Mouse (Mus musculus) central nervous system, embryonic 18 days (tissue): ENCODE measurements around the gene Ccdc151. TPM values are rescaled to one million over a fixed set of nuclear protein-coding genes. Genes with fewer than 3 reads are reported as not detected.

Experiments used
- polyA plus RNA-seq: library from polyadenylated mRNA; depleted of rRNA; stranded (reverse); fragments of >200 nt; gene quantifications from 2 replicates; pipeline ENCODE4 v1.2.3, GENCODE M21; 2012; rRNA removed

Gene Ccdc151
- 6.9 and 8.4 TPM in 2 replicates for polyA plus RNA-seq

GRCm38 (mm10) chr9:22002194-22003162 is at the start of gene Ccdc151, which contains the start of gene Prkcsh:
Gene Ccdc151 (minus strand): TSS chr9:22002634.
Gene Prkcsh (plus strand): TSS chr9:22002806.

DNA sequence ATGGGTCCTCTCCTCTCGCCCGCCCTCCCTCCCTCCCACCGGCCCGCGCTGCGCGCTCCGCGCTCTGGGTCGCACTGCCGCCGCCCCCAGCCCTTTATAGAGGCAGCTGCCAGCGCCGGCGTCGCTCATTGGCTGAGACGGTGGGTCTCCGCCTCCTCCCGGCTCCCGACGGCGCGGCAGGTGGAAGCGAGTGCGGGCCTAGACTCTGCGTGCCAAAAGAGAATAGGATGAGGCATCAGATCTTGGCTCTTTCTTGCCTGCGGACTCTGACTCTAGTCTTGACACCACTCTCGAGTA is 49.5 kb upstream of the Ccdc151 start, which contains the start of gene Elavl3:
Gene Elavl3 (minus strand): TSS at position 66 of the 297 bp plus-strand sequence.

GRCm38 (mm10) chr9:21989230-21990110 is 13.0 kb downstream of the Ccdc151 start, which contains the start of gene Rgl3:
Gene Rgl3 (minus strand): TSS chr9:21989446.

DNA sequence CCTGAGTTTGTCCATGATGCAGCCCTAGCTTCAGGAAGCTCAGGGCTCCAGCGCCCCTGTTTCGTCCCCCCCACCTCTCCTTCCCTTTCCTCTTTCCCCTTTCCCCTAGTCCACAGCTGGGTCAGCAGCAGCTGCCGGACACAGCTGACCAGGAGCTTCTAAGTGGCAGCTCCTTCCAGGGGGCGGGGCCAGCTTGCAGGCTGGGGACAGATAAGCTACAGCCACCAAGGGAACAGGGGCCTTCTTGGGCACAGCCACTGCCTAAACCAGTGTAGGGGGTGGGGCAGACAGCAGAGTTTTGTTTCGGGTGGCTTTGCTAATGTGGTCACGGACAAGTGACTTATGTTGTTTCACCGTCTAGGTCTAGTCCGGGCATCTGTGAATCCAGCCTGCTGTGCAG is 39.0 kb downstream of the Ccdc151 start, which contains the start of gene Epor:
Gene Epor (minus strand): TSS at position 90 of the 400 bp plus-strand sequence.

DNA sequence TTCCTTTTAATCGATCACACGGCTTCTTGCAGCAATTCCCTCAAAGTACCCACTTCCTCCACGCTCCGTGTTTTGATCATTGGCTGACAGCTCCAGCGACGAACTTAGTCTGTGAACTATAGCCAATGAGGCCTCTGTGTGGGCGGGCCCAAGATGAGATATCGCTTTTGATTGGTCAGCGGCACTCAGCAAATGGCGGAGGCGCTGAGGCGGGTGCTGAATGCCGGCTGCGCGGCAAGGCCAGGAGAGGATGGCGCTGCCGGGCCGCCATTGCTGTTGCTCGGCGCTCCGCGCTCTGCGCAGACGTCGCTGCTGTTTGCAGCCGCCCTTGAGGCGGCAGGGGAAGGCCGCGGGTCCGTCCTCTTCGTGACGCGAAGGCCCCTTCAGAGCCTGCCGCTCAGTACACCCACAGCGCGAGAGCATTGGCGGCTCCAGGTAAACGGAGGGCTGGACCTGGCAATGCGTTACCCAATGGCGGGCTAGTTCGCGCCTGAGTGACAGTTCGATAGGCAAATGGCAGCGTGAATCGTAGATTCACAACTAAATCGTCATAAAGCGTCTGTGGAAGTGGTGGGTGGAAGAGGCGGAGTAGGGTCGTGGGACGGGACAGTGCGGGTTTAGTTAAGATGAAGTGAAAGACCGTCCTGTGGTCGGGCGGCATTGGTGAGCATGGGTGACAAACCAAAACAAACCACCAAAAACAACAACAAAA is 46.7 kb downstream of the Ccdc151 start, which contains the start of gene Swsap1:
Gene Swsap1 (plus strand): TSS at position 186 of the 712 bp plus-strand sequence.

Other genes with a start within 250 kb of the Ccdc151 start
- 12.6 and 14.0 TPM in 2 replicates for gene Spc24, start 242.3 kb downstream of the Ccdc151 start, polyA plus RNA-seq
- 5.3 and 5.6 TPM in 2 replicates for gene Kank2, start 203.9 kb downstream of the Ccdc151 start, polyA plus RNA-seq
- gene Angptl8, start 167.1 kb downstream of the Ccdc151 start, polyA plus RNA-seq = not detected in 2 replicates
- 46.2 and 49.9 TPM in 2 replicates for gene Dock6, start 150.0 kb downstream of the Ccdc151 start, polyA plus RNA-seq
- gene Rab3d, start 84.4 kb downstream of the Ccdc151 start, polyA plus RNA-seq = 32.4 and 36.8 TPM in 2 replicates
- gene Ccdc159, start 75.2 kb downstream of the Ccdc151 start, polyA plus RNA-seq = 21.0 and 21.3 TPM in 2 replicates
- gene Tmem205, start 75.1 kb downstream of the Ccdc151 start, polyA plus RNA-seq = 44.9 and 51.9 TPM in 2 replicates
- 170 and 195 TPM in 2 replicates for gene Plppr2, start 65.6 kb downstream of the Ccdc151 start, polyA plus RNA-seq
- 7.5 and 7.9 TPM in 2 replicates for gene Swsap1, start 46.9 kb downstream of the Ccdc151 start, polyA plus RNA-seq
- 1.0 and 1.5 TPM in 2 replicates for gene Epor, start 39.1 kb downstream of the Ccdc151 start, polyA plus RNA-seq
- gene Rgl3, start 13.2 kb downstream of the Ccdc151 start, polyA plus RNA-seq = 2.0 and 2.2 TPM in 2 replicates
- 90.4 and 102 TPM in 2 replicates for gene Prkcsh, start 172 bp upstream of the Ccdc151 start, polyA plus RNA-seq
- 203 and 239 TPM in 2 replicates for gene Elavl3, start 49.4 kb upstream of the Ccdc151 start, polyA plus RNA-seq
- not detected in 2 replicates for gene Gm49318, start 68.6 kb upstream of the Ccdc151 start, polyA plus RNA-seq
- 45.9 and 47.9 TPM in 2 replicates for gene Zfp653, start 68.7 kb upstream of the Ccdc151 start, polyA plus RNA-seq
- 47.4 and 52.9 TPM in 2 replicates for gene Ecsit, start 82.8 kb upstream of the Ccdc151 start, polyA plus RNA-seq
- 0.54 and 0.94 TPM in 2 replicates for gene Cnn1, start 96.6 kb upstream of the Ccdc151 start, polyA plus RNA-seq
- 125 and 146 TPM in 2 replicates for gene Elof1, start 114.5 kb upstream of the Ccdc151 start, polyA plus RNA-seq
- gene Acp5, start 133.1 kb upstream of the Ccdc151 start, polyA plus RNA-seq = 1.1 and 29.2 TPM in 2 replicates
- 82.0 and 87.2 TPM in 2 replicates for gene Pigyl, start 154.2 kb upstream of the Ccdc151 start, polyA plus RNA-seq
- 0.28 and 0.33 TPM in 2 replicates for gene Zfp872, start 185.5 kb upstream of the Ccdc151 start, polyA plus RNA-seq
- 8.3 and 8.7 TPM in 2 replicates for gene Zfp809, start 223.1 kb upstream of the Ccdc151 start, polyA plus RNA-seq